Mouse (Mus musculus): ENCODE results near the gene Lnx1.
A peak's percentile ranks its signal among the peaks of the same experiment; 100 is the strongest.

Lnx1 gene

GRCm38 (mm10) chr5:74653766-74654165 lies 48.9 kb downstream of the Lnx1 start:
- no peak for DNase-seq (ENCODE audit: low read depth, low spot score)

- no peak for DNase-seq (ENCODE audit: low read depth, low spot score)
These were observed 53.6 kb downstream of the Lnx1 start for GRCm38 (mm10) chr5:74649122-74649521.

- no peak for DNase-seq (ENCODE audit: low read depth, low spot score)
These were observed 54.5 kb downstream of the Lnx1 start for GRCm38 (mm10) chr5:74648216-74648615.

DNA sequence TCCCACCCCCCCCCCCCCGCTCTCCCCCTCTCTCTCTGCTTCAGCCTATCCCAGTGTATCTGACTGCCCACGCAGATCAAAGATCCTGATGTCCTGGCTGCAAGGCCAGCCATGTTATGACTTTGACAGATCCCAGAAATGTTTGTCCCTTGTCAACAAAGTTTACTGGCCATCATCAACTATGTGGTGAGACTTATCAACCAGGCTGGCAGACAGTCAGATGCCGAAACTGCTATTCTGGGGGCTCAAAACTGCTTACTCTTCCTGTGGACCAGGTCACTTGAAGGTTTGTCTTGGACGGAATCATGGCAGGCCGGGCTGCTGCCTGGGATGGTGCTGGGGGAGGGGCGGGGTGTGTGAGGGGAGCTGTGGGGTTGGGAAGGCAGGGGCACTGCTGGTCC lies 55.1 kb downstream of the Lnx1 start:
- DNase-seq (ENCODE audit: low read depth, low spot score): no peak

GRCm38 (mm10) chr5:74642291-74642690 lies 60.4 kb downstream of the Lnx1 start:
- no peak for DNase-seq (ENCODE audit: low read depth, low spot score)

GRCm38 (mm10) chr5:74641000-74641399 lies 61.7 kb downstream of the Lnx1 start:
- peak; percentile 47 for DNase-seq (ENCODE audit: low read depth, low spot score)

DNA sequence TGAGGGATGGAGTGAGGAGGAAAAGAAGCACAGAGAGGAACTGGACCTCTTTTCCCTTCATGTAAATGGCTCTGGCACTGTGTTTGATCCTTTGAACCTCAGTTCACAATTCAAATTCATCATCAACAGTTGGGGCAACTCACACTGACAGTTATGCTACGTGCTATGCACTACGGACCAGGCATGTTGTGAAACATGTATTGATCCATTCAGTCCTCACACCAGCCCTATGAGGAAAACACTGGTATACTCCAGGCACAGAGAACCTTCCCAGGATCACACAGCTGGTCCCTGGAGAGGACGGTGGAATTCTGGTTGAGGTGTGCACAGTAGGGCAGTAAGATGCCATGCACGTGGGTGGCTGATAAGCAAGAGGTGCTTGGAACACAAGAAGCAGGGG lies 62.2 kb downstream of the Lnx1 start:
- no peak for DNase-seq (ENCODE audit: low read depth, low spot score)

GRCm38 (mm10) chr5:74639516-74639915 lies 63.2 kb downstream of the Lnx1 start:
- no peak for DNase-seq (ENCODE audit: low read depth, low spot score)

DNA sequence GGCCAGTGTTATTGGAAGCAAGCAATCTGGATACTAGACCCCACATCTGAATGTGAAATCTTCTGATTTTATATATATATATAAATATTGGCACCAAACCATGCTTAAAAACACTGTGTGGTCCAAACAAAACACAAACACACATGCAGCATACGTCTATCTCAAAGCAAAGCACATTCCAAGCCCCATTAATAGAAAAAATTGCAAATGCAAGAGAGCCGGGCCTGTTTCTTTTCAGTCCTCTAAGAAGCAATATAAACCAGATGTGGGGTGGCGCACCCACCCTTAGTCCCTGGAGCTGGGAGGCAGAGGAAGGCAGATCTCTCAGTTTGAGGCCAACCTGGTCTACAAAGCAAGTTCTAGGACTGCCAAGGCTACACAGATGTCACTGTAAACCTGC lies 68.3 kb downstream of the Lnx1 start:
- no peak for DNase-seq (ENCODE audit: low read depth, low spot score)

DNA sequence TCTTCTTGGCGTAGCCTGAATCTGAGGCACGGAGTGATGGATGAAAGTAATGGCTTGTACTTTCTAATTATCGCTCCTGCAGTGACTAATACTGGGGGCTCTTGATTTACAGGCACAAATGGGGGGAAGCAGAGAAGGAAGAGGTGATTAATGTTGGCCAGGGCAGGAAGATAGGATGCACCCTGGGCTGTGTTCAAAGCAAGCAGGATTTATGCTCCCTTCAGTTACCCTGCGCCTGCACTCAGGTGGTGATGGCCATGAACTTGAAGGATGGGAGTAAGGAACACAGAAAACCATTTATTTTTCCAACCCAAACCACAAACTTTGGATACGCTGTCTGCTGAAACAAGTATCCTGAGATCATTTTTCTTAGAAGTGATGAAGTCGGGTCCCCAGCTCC lies 69.3 kb downstream of the Lnx1 start:
- DNase-seq (ENCODE audit: low read depth, low spot score): no peak

DNA sequence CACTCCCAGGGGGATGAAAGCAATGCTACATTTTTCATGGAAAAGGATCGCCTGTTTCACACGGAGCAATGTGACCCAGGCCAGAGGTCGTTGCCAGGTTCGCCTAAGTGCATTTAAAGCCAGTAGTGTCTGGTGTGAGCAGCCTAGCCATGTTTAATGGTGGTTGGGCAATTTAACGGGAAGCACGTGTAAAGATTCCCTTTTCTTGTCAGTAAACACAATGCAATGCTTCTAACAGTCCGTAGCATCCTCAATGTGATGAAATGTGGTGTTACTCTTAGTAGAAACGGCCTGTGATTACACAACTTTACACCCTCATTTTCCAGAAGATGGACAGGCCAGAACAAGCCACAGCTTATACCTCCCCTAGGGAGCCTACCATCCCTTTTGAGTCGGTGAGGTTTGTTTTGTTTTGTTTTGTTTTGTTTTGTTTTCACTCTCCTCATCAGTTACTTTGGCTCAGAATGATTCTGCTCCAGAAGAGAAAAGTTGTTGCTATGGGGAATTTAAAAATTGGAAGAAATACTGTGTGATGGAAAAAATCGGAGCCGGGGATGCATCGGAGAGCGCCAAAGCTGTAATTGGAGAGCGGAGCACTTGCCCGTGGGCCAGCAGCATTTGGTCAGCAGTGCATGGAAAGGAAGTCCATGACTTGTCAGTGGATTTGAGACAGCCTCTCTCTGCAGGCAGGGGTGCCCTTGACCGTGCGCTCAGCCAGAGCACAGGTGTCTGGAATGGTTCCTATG lies 70.2 kb downstream of the Lnx1 start:
- DNase-seq (ENCODE audit: low read depth, low spot score): peak; percentile 70

- DNase-seq (ENCODE audit: low read depth, low spot score): no peak
These were observed 74.7 kb downstream of the Lnx1 start for GRCm38 (mm10) chr5:74628001-74628400.

DNA sequence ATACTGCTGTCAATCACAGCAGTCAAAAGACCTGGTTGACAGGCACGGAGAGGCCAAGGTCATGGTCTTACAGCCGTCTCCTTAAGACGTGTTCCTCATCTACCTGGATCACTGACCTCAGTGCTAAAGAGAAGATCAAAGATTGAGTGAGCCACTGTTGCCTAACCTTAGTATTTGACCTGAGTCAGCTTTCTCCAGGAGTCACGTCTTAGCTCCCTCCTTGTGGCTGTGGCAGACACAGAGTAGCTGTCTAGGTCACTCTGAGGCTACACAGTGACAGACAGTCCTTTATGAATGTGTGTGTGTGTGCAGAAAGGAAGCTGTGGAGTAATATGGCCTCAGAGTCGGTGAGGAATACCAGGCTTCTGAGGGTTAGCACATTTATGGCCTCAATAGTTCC lies 78.3 kb downstream of the Lnx1 start:
- DNase-seq (ENCODE audit: low read depth, low spot score): no peak

- DNase-seq (ENCODE audit: low read depth, low spot score): no peak
These were observed 79.3 kb downstream of the Lnx1 start for GRCm38 (mm10) chr5:74623316-74624000.

DNA sequence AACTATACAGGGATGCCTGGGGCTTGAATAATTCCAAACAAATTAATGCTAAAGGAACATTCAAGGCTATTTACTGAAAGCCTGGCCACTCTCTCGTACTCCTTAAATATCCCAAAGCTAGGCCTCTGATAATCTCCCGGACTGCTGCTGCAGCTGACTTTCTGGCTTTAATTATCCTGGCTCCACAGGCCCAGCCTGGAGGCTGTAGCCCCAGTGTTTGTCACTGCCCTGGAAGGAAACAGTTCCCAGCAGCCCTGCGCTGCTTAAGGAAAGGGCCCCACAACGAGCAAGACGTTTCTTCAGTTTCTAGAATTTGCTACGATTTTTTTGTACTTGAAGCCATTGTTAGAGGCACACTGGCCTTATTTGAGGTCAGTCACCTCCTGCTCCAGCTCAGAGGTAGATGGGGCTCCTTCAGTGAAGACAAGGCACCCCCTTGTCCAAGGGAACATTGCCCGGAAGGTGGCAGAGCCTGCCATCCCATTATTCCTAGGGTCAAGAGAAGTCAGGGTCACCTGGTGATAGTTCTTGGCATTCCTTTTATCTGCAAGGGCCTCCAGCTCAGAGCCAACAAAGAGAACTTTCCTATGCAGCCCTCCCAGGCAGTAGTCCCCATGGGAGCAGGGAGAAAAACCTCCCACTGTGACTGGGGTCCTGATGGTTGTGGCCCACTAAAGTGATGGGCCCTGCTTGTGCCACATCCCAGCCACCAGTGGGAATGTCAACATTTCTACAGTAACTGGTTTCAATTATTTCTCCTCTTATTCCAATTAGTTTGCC lies 80.8 kb downstream of the Lnx1 start:
- no peak for DNase-seq (ENCODE audit: low read depth, low spot score)

DNA sequence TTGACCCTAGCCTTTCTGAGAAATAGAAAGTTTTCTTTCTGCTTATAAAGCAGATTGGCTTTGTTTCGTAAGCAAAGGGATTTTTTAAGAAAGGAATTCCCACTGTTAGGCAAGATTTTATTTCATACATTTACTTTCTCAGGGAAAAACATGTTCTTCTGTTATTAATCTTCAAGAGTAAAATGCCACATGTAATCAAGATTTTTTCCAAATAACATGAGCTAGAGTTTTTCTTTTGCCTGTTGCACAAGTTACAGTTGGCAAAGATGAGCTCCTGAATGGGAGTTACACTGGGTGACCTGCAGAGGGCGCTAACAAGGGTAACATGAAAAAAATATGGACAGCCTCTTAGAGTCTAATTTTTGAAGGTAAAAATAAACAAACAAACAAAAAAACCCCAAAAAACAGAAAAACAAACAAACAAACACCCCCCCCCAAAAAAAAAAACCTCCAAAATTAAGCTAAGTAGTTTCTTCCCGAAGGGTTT lies 84.1 kb downstream of the Lnx1 start:
- DNase-seq (ENCODE audit: low read depth, low spot score): no peak

DNA sequence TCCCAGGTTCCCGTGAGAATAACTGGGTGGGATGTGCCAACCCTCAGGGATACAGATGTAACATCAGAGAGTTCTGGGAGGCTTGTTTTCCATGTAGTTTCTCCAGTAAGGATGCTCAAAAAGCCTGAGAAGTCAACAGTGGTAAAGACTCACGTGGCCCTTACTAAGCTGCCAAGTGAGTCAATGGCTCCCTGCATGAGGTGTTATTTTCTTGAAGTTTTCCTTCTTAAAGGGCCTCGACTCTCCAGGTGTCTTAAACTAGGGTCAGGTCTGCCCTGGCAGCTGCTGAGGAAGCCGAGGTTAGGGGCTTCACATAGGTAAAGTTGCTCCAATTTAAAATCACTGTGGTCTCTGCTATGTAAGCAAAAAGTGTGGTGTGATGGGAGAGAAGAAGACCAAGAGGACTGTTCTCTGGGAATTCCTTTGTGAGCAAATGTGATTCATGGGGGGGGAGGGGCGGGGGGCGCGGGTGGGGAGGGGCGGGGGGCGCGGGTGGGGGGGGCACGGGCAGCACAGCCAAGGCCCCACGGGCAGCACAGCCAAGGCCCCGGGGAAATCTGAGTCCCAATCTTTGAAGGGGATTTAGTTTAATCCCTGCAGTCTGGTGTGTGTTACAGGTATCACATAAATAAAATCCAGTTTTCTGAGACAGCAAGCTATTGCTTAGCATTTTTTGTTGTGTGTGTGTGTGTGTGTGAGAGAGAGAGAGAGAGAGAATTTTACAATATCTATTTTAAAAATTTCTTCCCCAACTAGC lies 84.7 kb downstream of the Lnx1 start:
- DNase-seq (ENCODE audit: low read depth, low spot score): no peak

- DNase-seq (ENCODE audit: low read depth, low spot score): no peak
These were observed 89.1 kb downstream of the Lnx1 start for GRCm38 (mm10) chr5:74613491-74614151.

DNA sequence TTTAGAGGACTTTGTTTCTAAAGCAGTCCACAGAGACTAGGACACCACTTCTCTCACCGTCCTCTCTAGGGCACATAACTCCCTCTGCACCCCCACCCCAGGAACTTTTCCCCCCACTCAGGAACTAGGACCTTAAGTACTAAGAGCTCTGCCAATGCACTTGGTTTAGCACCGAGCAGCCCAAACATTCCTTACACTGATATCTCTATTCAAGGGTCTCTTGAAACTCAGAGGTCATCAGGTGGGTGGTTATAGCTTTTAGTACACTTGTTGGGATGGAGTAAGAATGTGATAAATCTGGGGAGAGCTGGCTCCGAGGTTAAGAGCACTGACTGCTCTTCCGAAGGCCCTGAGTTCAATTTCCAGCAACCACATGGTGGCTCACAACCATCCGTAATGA lies 90.0 kb downstream of the Lnx1 start:
- DNase-seq (ENCODE audit: low read depth, low spot score): no peak

DNA sequence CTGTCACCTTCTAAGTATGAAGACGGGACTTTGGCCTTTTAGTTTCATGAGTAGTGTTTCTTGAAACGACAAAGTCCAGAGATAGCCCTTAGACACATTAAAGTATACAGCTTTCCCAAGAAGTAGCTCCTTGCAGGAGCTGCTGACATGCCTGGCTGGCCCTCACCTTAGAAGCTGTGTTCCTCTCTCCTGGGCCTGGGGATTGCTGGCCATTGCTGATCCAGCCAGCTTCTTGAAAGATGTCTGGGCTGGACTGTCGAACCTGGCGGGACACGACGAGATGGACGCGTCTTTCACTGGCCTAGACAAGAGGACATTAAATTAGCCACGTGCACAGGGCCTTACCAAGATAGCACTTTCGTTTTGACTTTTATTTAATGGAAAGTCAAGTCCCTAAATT lies 92.2 kb downstream of the Lnx1 start:
- no peak for DNase-seq (ENCODE audit: low read depth, low spot score)

DNA sequence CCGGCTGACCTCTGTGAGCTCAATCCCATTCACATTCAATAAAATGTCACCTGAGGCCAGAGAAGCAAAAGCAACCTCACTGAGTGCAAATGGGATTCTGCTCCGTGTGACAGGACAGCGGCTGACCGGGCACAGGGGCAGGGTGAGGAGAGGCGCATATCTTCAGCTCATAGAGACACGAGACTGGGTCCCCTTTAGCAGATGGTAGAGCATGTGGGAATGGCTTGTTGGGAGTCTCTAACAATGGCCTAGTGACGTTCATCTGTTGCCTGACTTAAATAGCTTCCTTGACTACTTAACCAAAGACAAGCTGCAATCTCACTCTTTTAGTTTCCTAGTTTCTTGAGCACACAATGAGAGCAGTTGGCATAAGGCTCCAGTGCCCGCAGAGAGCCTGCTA lies 96.5 kb downstream of the Lnx1 start:
- no peak for DNase-seq (ENCODE audit: low read depth, low spot score)
